In genomic region chr12:4588603-4589002, GRCm38 (mm10) we compare ENCODE assay signal across 9 mouse cellular contexts. TPM values are rescaled to one million over a fixed set of nuclear protein-coding genes. Genes with fewer than 3 reads are reported as not detected.
DNase-seq lines count a peak whose midpoint lies in the region; ATAC-seq and TF ChIP-seq lines count a peak whose summit lies in the region.
"Had no signal": no experiment of that assay in that cellular context is flagged by ENCODE, and none has a peak within 500 bp of the region (broad histone marks: within the 10 kb centered on the region; RNA-seq: fewer than 3 reads in every experiment).

No protein-coding gene starts in this region.

- ATAC-seq in midbrain, postnatal 0 days (ENCODE audit: low FRiP score), result no peak
- ATAC-seq in midbrain, embryonic 11.5 days (ENCODE audit: low FRiP score), result no peak
- ATAC-seq in monocyte, adult 5-6 weeks (replicated peaks; ENCODE audit: insufficient number of reproducible peaks, low FRiP score, low TSS enrichment, poor library complexity, severe bottlenecking), result no peak

- no peak overlapping the region for H3K27ac ChIP-seq in midbrain, postnatal 0 days (ENCODE audit: low read depth, low read length)
- H3K27ac ChIP-seq in midbrain, embryonic 11.5 days (ENCODE audit: low read depth, low read length), result no peak overlapping the region

- no peak overlapping the region for H3K4me3 ChIP-seq in midbrain, postnatal 0 days (ENCODE audit: low read depth, low read length)
- no peak overlapping the region for H3K4me3 ChIP-seq in midbrain, embryonic 11.5 days (ENCODE audit: low read depth, low read length)

- no peak for TF ChIP-seq CTCF in midbrain, postnatal 0 days (IDR thresholded peaks at IDR 0.05)

- no peaks in the 10 kb centered on the region for H3K27me3 ChIP-seq in midbrain, postnatal 0 days (ENCODE audit: insufficient read depth, low read length)
- H3K27me3 ChIP-seq in midbrain, embryonic 11.5 days (ENCODE audit: control insufficient read depth, insufficient read depth, low read length), result no peaks in the 10 kb centered on the region

- H3K36me3 ChIP-seq in midbrain, postnatal 0 days (ENCODE audit: insufficient read depth, low read length), result no peaks in the 10 kb centered on the region
- no peaks in the 10 kb centered on the region for H3K36me3 ChIP-seq in midbrain, embryonic 11.5 days (ENCODE audit: control insufficient read depth, insufficient read depth, low read length)

- no peak overlapping the region for H3K9ac ChIP-seq in midbrain, postnatal 0 days (replicated peaks; ENCODE audit: low read length, poor library complexity, severe bottlenecking)
- no peak overlapping the region for H3K9ac ChIP-seq in midbrain, embryonic 11.5 days (ENCODE audit: low read length)

- H3K9me3 ChIP-seq in midbrain, postnatal 0 days (ENCODE audit: low read length), result no peaks in the 10 kb centered on the region
- H3K9me3 ChIP-seq in midbrain, embryonic 11.5 days (ENCODE audit: control insufficient read depth, low read length), result no peaks in the 10 kb centered on the region

- no peaks in the 10 kb centered on the region for H3K4me1 ChIP-seq in midbrain, postnatal 0 days (ENCODE audit: insufficient read depth, low read length)
- peaks cover 4% of the 10 kb centered on the region; the same call in 1 of the 2 replicates for H3K4me1 ChIP-seq in midbrain, embryonic 11.5 days (ENCODE audit: control insufficient read depth, insufficient read depth, low read length)

- DNase-seq in midbrain, postnatal 0 days (ENCODE audit: low spot score), result peak; percentile 51
- no peak for DNase-seq in midbrain, embryonic 11.5 days (ENCODE audit: low spot score, missing footprints)
- DNase-seq in cerebellum, postnatal 25 days, result peak; percentile 54 to 72
- DNase-seq in kidney, postnatal 25 days, result peak; percentile 88 to 92
- DNase-seq in urinary bladder, postnatal 10 days (ENCODE audit: low spot score), result peak; percentile 16
- DNase-seq in yolk sac, embryonic 10.5 days (ENCODE audit: low spot score), result no peak

- no peak overlapping the region for H3K4me2 ChIP-seq in midbrain, postnatal 0 days (ENCODE audit: low read depth, low read length, poor library complexity, severe bottlenecking)
- no peak overlapping the region for H3K4me2 ChIP-seq in midbrain, embryonic 11.5 days

- 63% methylated on average over 3 of the region's 3 CpGs for WGBS in midbrain, postnatal 0 days
- 85% methylated on average over 3 of the region's 3 CpGs for WGBS in midbrain, embryonic 11.5 days

RNA-seq across cellular contexts. Expression of gene Itsn2, which starts 3.8 kb away (rescaled TPM):
- 23.4 and 27.1 TPM in 2 replicates for total RNA-seq in midbrain, postnatal 0 days (2014; rRNA removed)
- 19.7 and 20.6 TPM in 2 replicates for polyA plus RNA-seq in midbrain, postnatal 0 days (2015; fragmentation: Nextera tagmentation; extraction: Ambion mirVana)
- 13.8 and 16.6 TPM in 2 replicates for polyA plus RNA-seq in midbrain, embryonic 11.5 days (2014; fragmentation: Nextera tagmentation; extraction: Ambion mirVana)
- total RNA-seq in monocyte, adult 5-6 weeks (2017), result 212 to 304 TPM (median 230 TPM) in 3 replicates

RNA-seq across cellular contexts. Expression of gene Gm3625, which starts 4.1 kb away (rescaled TPM):
- total RNA-seq in midbrain, postnatal 0 days (2014; rRNA removed), result not detected in 2 replicates
- not detected in 2 replicates for polyA plus RNA-seq in midbrain, postnatal 0 days (2015; fragmentation: Nextera tagmentation; extraction: Ambion mirVana)
- polyA plus RNA-seq in midbrain, embryonic 11.5 days (2014; fragmentation: Nextera tagmentation; extraction: Ambion mirVana), result not detected in 2 replicates
- not detected in 3 replicates for total RNA-seq in monocyte, adult 5-6 weeks (2017)
- total RNA-seq: heart, postnatal 36 days had no signal
- polyA plus RNA-seq: neural tube, embryonic 11.5 days had no signal

Comparison
In these comparisons a context has a peak if more than half of its experiments do, and no peak if none do; other contexts are left out.
1. DNase-seq: peak in midbrain, postnatal 0 days (single experiment), cerebellum, postnatal 25 days (2 of 2), kidney, postnatal 25 days (2 of 2) and urinary bladder, postnatal 10 days (single experiment); none in midbrain, embryonic 11.5 days (single experiment) and yolk sac, embryonic 10.5 days (single experiment).